Mouse (Mus musculus) Muller cell, postnatal 12 days (primary cell): ENCODE measurements around the gene Fam50b.

Source experiments
- DNase-seq: peaks from one replicate; pipeline ENCODE4 v3.0.0-alpha.2; 2015; ENCODE audit errors: inconsistent ontology term

Gene Fam50b

GRCm38 (mm10) chr13:34734686-34735085, at the start of gene Fam50b:
TSS of gene Fam50b (plus strand) at chr13:34734850.
- DNase-seq: peak; percentile 63

- no peak for DNase-seq
These were observed 49.5 kb upstream of the Fam50b start for GRCm38 (mm10) chr13:34685008-34685765.

- DNase-seq: peak; percentile 30
These were observed 43.6 kb upstream of the Fam50b start for GRCm38 (mm10) chr13:34691049-34691448.

GRCm38 (mm10) chr13:34693111-34693510, 41.5 kb upstream of the Fam50b start:
- no peak for DNase-seq

GRCm38 (mm10) chr13:34696734-34697332, 37.8 kb upstream of the Fam50b start:
- DNase-seq: peak; percentile 89

GRCm38 (mm10) chr13:34700091-34700490, 34.6 kb upstream of the Fam50b start:
- no peak for DNase-seq

- DNase-seq: no peak
These were observed 34.0 kb upstream of the Fam50b start for GRCm38 (mm10) chr13:34700630-34701029.

- no peak for DNase-seq
These were observed 31.3 kb upstream of the Fam50b start for GRCm38 (mm10) chr13:34703301-34703700.

GRCm38 (mm10) chr13:34703795-34704194, 30.9 kb upstream of the Fam50b start:
- no peak for DNase-seq

GRCm38 (mm10) chr13:34704835-34705234, 29.8 kb upstream of the Fam50b start:
- DNase-seq: no peak

GRCm38 (mm10) chr13:34708955-34709354, 25.7 kb upstream of the Fam50b start:
- peak; percentile 95 for DNase-seq

- DNase-seq: no peak
These were observed 25.1 kb upstream of the Fam50b start for GRCm38 (mm10) chr13:34709566-34709965.

- no peak for DNase-seq
These were observed 23.2 kb upstream of the Fam50b start for GRCm38 (mm10) chr13:34711410-34711809.

GRCm38 (mm10) chr13:34712881-34713280, 21.8 kb upstream of the Fam50b start:
- no peak for DNase-seq

- DNase-seq: peak; percentile 86
These were observed 19.2 kb upstream of the Fam50b start for GRCm38 (mm10) chr13:34715437-34715838.

- DNase-seq: no peak
These were observed 9.6 kb upstream of the Fam50b start for GRCm38 (mm10) chr13:34724831-34725592.

- peak; percentile 81 for DNase-seq
These were observed 8.7 kb upstream of the Fam50b start for GRCm38 (mm10) chr13:34725800-34726476.

GRCm38 (mm10) chr13:34726477-34726805, 8.2 kb upstream of the Fam50b start:
- DNase-seq: no peak

- no peak for DNase-seq
These were observed 7.6 kb upstream of the Fam50b start for GRCm38 (mm10) chr13:34727060-34727459.

GRCm38 (mm10) chr13:34731551-34731950, 3.1 kb upstream of the Fam50b start:
- DNase-seq: no peak

- DNase-seq: peak; percentile 51
These were observed 870 bp upstream of the Fam50b start for GRCm38 (mm10) chr13:34733780-34734179.
